Mouse (Mus musculus) heart, adult 2 months (tissue): ENCODE measurements around the gene Eddm3b. TPM values are rescaled to one million over a fixed set of nuclear protein-coding genes. Genes with fewer than 3 reads are reported as not detected.

ENCODE experiments used
- DNase-seq, 2 experiments: peaks; one replicate each; pipeline ENCODE4 v3.0.0; 2021
- H3K27ac ChIP-seq: fragments of 200-600 bp; 2 replicates; pipeline ENCODE4 v1.8.1; 2022
- H3K27me3 ChIP-seq: fragments of 200-500 bp; 2 replicates; pipeline ENCODE4 v1.6.1; 2012; ENCODE audit warnings: mild to moderate bottlenecking, low read length, inconsistent platforms, mixed read lengths; ENCODE audit not compliant: control insufficient read depth, insufficient read depth
- H3K36me3 ChIP-seq: fragments of 200-500 bp; 2 replicates; pipeline ENCODE4 v1.6.1; 2012; ENCODE audit warnings: low read length, inconsistent platforms; ENCODE audit not compliant: control insufficient read depth, insufficient read depth
- H3K4me1 ChIP-seq: fragments of 200-500 bp; 2 replicates; pipeline ENCODE4 v1.6.1; 2011; ENCODE audit warnings: low read length; ENCODE audit not compliant: control insufficient read depth, insufficient read depth
- H3K4me3 ChIP-seq: fragments of 200-600 bp; 2 replicates; pipeline ENCODE4 v1.8.1; 2022
- H3K79me2 ChIP-seq: fragments of 200-500 bp; replicated peaks from 2 replicates; pipeline ENCODE4 v1.6.1; 2012; ENCODE audit warnings: mild to moderate bottlenecking, inconsistent platforms, low read length, moderate library complexity, mixed read lengths; ENCODE audit not compliant: control insufficient read depth, insufficient read depth
- H3K9ac ChIP-seq: fragments of 200-500 bp; 2 replicates; pipeline ENCODE4 v1.6.1; 2012; ENCODE audit warnings: low read depth, mild to moderate bottlenecking, control low read depth, inconsistent platforms, low read length, mixed read lengths
- CTCF ChIP-seq: fragments of 200-600 bp; IDR thresholded peaks from 2 replicates; pipeline ENCODE4 v1.8.1; 2022; ENCODE audit warnings: antibody characterized with exemption, mild to moderate bottlenecking, moderate library complexity
- EP300 ChIP-seq: fragments of 200-500 bp; IDR thresholded peaks from 2 replicates; pipeline ENCODE4 v1.6.1; 2011; ENCODE audit warnings: low read depth, low read length, control low read depth; ENCODE audit not compliant: insufficient read depth
- POLR2A ChIP-seq: fragments of 200-500 bp; IDR thresholded peaks from 2 replicates; pipeline ENCODE4 v1.6.1; 2011; ENCODE audit warnings: mild to moderate bottlenecking, low read depth, low read length, control low read depth; ENCODE audit not compliant: insufficient read depth
- WGBS: fragments of 180-500 bp; shearing (Covaris S2); methylation state at CpG from one replicate; pipeline ENCODE4 v1.1.7; 2018; 5-methylcytosine and 5-hydroxymethylcytosine counted together
- intact Hi-C: fragments of 180-260 bp; cut with DNase I; formaldehyde crosslinking; loops from one replicate; pipeline ENCODE4 v1.15.1; 2025
- polyA plus RNA-seq: library from polyadenylated mRNA; depleted of rRNA; stranded (reverse); fragments of >200 nt; gene quantifications from 2 replicates; pipeline ENCODE4 v1.2.3, GENCODE M21; 2012
- total RNA-seq, 2 experiments: library from RNA; stranded (reverse); gene quantifications; 2 replicates each; pipeline ENCODE4 v1.2.3; 2021

Eddm3b gene
- total and polyA plus RNA-seq, 3 experiments = not detected

GRCm38 (mm10) chr14:51106449-51106967, 7.7 kb upstream of the Eddm3b start:
- no peak overlapping the region for H3K9ac ChIP-seq
- peaks cover 2% of the 10 kb centered on the region for H3K36me3 ChIP-seq
- intact Hi-C loops = no loop called here
- TF ChIP-seq EP300 = no peak
- TF ChIP-seq CTCF = no peak
- TF ChIP-seq POLR2A = no peak
- peak overlapping the region; percentile 45; the same call in 1 of the 2 replicates for H3K27ac ChIP-seq
- no peaks in the 10 kb centered on the region for H3K27me3 ChIP-seq
- no peaks in the 10 kb centered on the region for H3K79me2 ChIP-seq
- no peaks in the 10 kb centered on the region for H3K4me1 ChIP-seq
- no peak overlapping the region for H3K4me3 ChIP-seq
- peak in 1 of 2 experiments; percentile 0 for DNase-seq

DNA sequence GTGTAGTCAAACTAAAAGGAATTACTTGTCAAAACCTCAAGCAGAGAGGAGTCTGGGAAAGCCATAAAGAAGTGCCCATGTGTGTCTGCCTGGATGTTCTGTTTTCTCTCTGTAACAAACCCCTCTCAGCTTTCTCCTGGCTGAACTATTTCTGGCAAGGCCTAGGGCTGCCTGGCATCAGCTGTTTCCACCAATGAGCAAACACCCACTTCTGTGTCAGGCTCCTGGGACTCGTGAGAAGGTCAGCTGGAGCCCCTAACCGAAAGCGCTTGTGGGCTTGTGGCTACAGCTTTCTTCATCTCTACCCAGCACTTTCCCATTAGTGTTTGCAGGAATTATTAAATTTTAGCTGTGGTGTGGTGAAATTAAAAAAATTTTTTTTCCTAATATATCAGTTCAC, 2.3 kb upstream of the Eddm3b start:
- no peak overlapping the region for H3K27ac ChIP-seq
- no peaks in the 10 kb centered on the region for H3K79me2 ChIP-seq
- no peak overlapping the region for H3K9ac ChIP-seq
- WGBS = 41% methylated on average over 3 of the region's 3 CpGs
- DNase-seq = no peak
- intact Hi-C loops = no loop called here
- H3K36me3 ChIP-seq = peaks cover 2% of the 10 kb centered on the region
- no peak for TF ChIP-seq CTCF
- no peak for TF ChIP-seq EP300
- no peak for TF ChIP-seq POLR2A
- no peak overlapping the region for H3K4me3 ChIP-seq
- H3K4me1 ChIP-seq = no peaks in the 10 kb centered on the region
- no peaks in the 10 kb centered on the region for H3K27me3 ChIP-seq

DNA sequence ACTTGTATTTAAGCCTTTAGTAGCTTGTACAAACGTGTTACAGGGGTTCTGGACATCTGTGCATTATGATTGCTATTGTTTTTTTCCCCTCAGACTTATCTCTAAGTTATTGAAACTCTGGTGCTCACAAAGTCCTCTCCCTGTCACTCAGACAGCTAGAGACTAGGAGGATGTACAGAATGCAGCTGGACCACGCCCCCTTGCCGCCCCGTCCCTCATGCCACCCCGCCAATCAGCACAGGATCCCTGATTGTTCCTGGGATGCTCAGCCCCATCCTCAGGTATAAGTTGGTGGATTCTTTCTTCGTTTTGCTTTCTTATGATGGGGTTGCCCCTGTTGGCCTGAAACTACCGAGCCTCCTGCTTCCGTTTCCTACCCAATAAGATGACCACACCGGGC, 750 bp upstream of the Eddm3b start:
- 59% methylated on average over 9 of the region's 9 CpGs for WGBS
- Histone ChIP-seq H3K79me2 (no peaks in the 10 kb centered on the region), H3K4me3 (no peak overlapping the region), H3K27ac (no peak overlapping the region), H3K27me3 (no peaks in the 10 kb centered on the region), H3K9ac (no peak overlapping the region), H3K4me1 (no peaks in the 10 kb centered on the region), H3K36me3 (no peaks in the 10 kb centered on the region)
- DNase-seq = no peak
- intact Hi-C loops = no loop called here
- TF ChIP-seq EP300 (no peak), POLR2A (no peak)

GRCm38 (mm10) chr14:51125684-51126083, 11.5 kb downstream of the Eddm3b start:
- 86% methylated on average over 6 of the region's 6 CpGs for WGBS
- no peak for DNase-seq
- Histone ChIP-seq H3K4me3 (no peak overlapping the region), H3K27ac (no peak overlapping the region), H3K4me1 (no peaks in the 10 kb centered on the region), H3K36me3 (no peaks in the 10 kb centered on the region), H3K9ac (no peak overlapping the region), H3K79me2 (no peaks in the 10 kb centered on the region), H3K27me3 (no peaks in the 10 kb centered on the region)
- intact Hi-C loops = loop anchor here (5.0 kb wide), 1 partner anchor 37 kb away; the partner anchor contains the start of gene Rnase2b
- TF ChIP-seq CTCF (no peak), POLR2A (no peak), EP300 (no peak)

DNA sequence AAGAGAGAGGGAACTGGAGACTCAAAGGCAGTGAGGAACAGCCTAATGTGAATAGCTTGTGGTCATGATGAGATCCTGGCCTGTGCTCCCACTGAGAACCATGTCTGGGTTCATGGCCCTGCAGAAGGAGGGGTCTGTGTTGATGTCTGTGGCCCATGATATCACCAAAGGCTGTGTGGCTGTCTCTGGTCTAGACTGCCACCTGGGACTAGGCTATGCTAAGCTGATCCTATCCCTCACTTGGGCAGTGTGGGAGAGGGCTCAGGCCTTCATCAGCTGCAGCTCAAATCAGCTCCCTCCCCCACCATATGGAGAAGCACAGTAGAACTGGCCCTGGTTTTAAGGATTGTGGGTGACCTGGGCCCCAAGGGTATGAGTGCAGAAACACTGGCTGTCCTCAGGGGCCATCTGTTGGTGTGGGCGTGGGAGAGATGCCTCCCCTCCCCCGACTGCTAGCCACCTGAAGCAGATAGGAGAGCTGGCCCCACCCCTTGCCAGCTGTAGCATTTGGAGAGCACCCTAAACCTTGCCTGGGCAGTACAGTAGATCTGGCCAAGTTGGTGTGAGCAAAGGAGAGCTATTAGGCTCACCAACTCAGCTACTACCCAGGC, 13.5 kb downstream of the Eddm3b start:
- H3K27me3 ChIP-seq = no peaks in the 10 kb centered on the region
- H3K4me3 ChIP-seq = no peak overlapping the region
- no peak for DNase-seq
- H3K4me1 ChIP-seq = no peaks in the 10 kb centered on the region
- no peaks in the 10 kb centered on the region for H3K79me2 ChIP-seq
- WGBS = 69% methylated on average over 2 of the region's 2 CpGs
- H3K27ac ChIP-seq = no peak overlapping the region
- intact Hi-C loops = loop anchor here (5.0 kb wide), 1 partner anchor 35 kb away; the partner anchor contains the start of gene Rnase2b
- H3K36me3 ChIP-seq = no peaks in the 10 kb centered on the region
- TF ChIP-seq CTCF (no peak), POLR2A (no peak), EP300 (no peak)
- no peak overlapping the region for H3K9ac ChIP-seq

DNA sequence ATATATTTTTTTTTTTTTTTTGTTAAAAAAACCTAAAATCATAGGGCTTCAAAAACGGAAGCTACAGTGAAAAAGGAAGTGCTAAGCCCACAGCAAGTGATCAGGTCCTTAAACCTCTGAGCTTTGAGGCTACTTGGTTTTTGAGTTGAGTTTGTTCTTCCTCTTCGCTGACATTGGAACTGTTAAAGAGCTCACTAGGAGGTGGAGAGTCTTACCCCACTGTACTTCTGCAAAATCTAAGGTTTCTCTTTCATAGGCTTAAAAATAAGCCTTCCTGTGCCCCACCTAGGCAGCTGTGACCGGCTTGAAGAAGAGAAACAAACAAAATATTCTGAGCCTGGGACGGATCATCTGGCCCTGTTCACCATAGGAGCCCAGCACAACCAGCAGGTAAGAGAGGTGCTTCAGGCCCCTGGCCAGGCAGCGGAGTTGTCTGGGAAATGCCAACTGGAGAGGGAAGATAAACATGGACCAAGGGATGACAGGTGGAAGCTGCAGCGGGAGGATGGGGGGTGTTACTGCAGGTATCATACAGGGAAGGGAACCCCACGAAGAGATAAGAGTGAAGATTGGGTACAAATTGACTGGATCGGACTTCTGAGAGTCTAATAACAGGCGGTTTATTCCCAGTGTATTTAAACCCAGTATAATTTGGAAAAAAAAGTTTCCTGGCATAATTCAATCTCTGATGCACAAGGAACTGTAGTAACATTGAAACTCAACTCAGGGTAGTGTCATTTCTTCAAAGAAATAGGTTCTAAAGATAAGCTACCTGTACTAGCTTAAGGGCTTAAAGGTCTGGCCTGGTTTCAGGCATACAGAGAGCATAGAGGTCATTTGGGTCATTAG, 14.8 kb downstream of the Eddm3b start:
- H3K4me1 ChIP-seq = no peaks in the 10 kb centered on the region
- no peaks in the 10 kb centered on the region for H3K79me2 ChIP-seq
- H3K9ac ChIP-seq = no peak overlapping the region
- intact Hi-C loops = loop anchor here (5.0 kb wide), 1 partner anchor 33 kb away; the partner anchor contains the start of gene Rnase2b
- no peaks in the 10 kb centered on the region for H3K27me3 ChIP-seq
- no peak overlapping the region for H3K4me3 ChIP-seq
- TF ChIP-seq EP300 = no peak
- no peak for TF ChIP-seq POLR2A
- no peak for TF ChIP-seq CTCF
- 79% methylated on average over 9 of the region's 9 CpGs for WGBS
- no peak overlapping the region for H3K27ac ChIP-seq
- DNase-seq = peak in 1 of 2 experiments; percentile 18
- no peaks in the 10 kb centered on the region for H3K36me3 ChIP-seq
